Mouse (Mus musculus) kidney, adult 2 months (tissue): ENCODE data around the gene Tent4b.

Experiments used
- CTCF ChIP-seq: fragments of 200-500 bp; conservative IDR thresholded peaks from 2 replicates; pipeline ENCODE4 v1.5.1; 2011; ENCODE audit warnings: low read depth, mild to moderate bottlenecking, control low read depth, low read length, moderate library complexity, mixed read lengths; ENCODE audit not compliant: insufficient read depth, insufficient read length
- POLR2A ChIP-seq: fragments of 200-500 bp; IDR thresholded peaks from one replicate; pipeline ENCODE4 v1.6.1; 2011; ENCODE audit warnings: low read depth, low read length, control low read depth

DNA sequence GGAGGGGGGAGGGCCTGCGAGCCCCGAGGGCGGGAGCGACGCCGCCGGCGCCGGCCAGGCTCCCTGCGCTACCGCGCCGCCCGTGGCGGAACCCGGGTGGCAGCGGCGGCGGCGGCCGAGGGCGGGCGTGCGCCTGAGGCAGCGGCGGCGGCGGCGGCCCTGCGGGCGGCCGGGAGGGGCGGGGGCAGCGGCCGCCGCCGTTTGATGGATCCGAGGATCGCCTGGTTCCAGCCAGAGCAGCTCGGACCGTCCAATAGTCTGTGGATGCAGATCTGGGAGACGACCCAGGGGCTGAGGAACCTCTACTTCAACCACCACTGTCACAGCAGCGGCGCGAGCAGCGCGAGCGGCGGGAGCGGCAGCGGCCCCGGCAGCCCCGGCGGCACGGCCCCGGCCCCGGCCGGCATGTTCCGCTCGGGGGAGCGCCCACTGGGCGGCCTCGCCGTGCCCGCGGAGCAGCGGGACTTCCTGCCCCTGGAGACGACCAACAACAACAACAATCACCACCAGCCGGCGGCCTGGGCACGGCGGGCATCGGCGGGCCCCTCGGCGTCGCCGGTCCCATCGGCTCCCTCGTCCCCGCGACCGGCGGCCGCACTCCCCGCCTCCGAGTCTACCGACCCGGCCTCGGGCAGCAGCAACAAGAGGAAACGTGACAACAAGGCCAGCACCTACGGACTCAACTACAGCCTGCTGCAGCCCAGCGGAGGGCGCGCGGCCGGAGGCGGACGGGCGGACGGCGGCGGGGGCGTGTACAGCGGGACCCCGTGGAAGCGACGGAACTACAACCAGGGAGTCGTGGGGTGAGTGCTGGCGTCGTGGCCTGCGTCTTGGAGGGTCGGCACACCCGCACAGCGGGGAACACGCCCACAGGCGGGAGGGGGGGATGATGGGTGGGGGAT is 938 bp downstream of the Tent4b start:
- no peak for TF ChIP-seq POLR2A
- no peak for TF ChIP-seq CTCF
